Mouse (Mus musculus) retina, adult 2 months (tissue): ENCODE results near the gene Rfng.
"Not testable (repeated sequence)": the region's sequence is repeated elsewhere in the genome, so short reads cannot be mapped to it uniquely, and the experiment has no call there.

Experiments
- DNase-seq: peaks from one replicate; pipeline ENCODE4 v3.0.0-alpha.2; 2012; ENCODE audit warnings: low read depth, low spot score

Gene Rfng

DNA sequence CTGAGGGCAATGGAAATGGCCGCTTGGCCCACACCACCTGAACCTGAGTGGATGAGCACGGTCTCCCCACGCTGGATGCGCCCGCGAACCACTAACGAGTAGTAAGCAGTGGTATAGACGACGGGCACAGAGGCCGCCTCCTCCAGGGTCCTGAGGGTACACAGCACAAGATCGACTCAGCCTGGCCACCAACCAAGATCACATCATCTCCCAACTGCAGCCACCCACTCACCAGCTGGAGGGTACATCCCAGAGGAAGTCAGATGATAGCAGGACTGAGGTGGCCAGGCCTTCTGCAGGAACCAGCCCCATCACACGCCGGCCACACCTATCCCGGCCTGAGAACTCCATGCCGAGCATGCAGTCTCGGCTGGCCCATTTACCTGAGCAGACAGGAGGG, 28.1 kb upstream of the Rfng start:
- no peak for DNase-seq

DNA sequence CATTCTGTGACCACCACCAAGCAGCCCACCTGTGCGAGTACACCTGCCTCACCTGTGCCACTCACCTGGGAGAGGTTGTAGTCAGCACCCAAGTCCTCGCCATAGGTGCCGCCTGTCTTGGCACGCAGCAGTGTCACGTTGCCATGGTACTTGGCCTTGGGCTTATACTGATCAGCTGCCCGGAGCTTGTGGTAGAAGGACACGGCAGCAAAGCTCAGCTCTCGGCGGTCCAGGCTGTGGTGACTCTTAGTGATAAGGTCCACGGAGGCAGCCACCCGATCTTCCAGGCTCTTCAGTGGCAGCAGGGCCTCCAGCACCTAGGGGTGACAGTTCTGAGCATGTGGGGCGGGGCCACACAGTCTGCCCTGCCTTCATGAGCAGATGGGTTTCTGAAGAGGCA, 24.0 kb upstream of the Rfng start:
- DNase-seq = no peak

DNA sequence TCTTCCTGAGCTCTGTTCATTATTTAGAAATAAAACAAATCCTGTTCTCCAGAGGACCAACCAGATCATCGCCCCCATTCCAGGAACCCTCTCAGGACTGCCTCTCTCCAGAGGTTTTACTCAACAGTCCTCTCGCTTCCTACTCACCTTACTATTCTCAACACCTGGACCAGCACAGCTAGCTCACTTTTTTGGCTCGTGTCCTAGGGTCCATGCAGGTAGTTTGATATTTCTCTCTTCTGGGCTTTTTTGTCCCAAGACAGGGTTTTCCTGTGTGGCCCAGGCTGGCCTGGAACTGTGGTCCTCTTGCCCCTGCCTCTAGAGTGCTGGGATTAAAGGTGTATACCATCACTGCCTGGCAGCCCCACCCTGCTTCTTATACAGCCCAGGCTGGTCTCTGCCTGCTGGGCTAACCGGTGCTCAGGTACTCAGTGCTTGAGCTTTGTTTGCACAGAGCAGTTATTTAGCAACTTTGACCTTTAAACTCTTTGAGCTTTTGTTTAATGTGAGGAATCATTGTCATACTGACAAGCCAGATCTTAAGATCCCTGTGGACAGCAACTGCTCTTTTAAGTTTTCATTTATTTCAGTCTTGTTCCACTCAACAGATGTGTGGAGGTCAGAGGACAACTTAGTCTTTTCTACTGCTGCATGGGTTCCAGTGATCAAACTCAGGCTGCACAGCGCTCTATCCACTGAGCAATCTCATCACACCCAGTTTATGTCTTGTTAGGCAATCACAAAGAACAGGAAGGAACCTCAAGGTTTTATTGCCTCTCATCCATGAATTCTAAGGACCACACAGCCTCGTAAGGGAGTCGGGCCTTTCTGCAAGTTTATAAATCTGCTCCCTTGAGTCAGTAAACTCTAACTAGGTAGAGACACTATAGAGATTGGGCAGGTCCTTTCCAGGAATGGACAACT, 21.6 kb upstream of the Rfng start:
- DNase-seq = no peak

DNA sequence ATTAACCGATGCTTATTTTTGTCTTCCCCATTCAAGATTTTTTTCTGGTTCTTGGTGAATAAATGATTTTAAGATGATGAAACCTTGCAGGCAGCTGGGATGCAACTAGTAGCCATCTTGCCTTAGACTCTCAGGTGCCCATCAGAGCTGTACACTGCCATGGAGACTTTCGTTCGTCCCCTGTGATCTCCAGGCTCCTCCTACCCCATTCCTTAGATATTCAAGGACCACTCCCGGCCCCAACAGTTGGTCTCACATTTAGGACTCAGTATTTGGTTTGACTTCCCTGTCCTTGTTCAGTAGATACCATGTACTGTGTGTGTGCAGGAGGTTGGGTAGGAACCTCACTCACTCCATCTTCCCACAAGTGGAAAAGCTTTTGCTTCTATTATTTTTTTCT, 20.8 kb upstream of the Rfng start:
- DNase-seq = no peak

DNA sequence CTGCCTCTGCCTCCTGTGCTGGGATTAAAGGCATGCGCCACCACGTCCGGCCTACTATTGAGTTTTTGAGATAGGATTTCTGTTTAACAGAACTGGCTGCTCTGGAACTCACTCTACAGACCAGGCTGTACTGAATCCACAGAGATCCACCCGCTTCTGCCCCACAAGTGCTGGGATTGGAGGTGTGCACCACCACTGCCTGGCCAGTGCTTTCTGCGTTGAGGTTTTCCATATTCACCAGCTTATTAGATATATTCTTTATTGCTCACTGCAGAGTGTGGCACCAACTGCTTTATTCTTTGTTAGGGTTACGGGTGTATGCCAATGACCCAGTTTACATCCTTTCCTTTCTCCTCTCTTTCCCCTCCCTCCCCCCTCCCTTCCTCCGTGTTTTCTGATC, 20.3 kb upstream of the Rfng start:
- DNase-seq = no peak

DNA sequence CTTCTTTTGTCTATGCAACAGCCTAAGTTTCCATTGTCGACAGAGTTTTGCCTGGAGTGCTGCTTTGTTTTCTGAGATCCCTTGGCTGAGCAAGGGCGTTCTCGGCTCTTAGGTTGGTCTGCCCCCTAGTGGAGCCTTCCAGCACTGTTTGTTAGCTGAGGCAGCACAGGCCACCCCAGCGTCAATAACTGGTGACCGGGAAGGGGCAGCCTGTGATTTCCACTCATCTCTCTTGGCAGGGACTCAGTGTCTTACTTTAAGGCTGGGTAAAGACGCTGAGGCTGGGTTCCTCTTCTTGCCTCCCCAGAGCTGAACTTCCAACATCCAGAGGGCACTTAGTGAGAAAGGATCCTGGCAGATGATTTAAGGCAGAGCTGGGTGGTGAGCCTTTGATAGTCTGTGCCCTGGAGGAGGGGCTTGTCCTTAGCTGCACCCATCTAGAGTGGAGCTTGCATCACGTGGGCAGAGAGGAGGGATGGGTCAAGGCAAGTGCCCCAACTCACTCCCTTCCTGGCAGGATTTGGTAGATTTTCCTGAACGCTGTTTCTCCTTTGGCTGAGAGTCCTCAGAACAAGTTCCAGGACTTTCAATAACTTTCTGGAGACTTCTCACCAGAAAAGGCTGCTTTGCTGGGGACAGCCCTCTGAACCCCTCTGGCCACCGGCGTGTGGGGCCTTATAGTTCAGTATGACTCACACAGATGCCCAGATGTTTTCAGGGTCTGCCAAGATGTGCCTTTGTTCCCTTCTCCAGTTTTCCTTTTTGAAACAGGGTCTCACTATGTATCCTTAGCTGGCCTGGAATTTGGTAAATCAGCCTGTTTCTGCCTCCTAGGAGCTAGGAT, 16.3 kb upstream of the Rfng start:
- DNase-seq = peak; percentile 67

DNA sequence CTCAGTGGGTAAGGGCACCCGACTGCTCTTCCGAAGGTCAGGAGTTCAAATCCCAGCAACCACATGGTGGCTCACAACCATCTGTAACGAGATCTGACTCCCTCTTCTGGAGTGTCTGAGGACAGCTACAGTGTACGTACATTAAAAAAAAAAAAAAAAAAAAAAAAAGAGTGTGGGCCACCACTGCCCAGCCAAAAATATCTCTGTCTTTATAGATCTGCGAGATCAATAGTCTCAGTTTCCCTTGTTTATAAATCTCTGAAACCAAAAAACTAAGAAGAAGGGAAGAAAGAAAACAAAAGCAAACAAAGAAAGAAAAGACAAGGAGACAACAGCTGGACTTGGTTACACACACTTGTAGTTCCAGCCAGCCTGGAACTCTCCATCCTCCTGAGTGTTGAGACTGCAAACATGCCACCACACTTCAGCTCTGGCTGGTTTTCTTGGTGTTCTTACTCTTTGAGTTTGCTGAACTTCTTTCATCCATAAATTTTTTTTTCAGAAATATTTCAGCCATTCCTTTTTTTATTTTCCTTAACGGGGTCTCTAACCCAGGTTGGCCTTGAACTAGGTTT, 15.4 kb upstream of the Rfng start:
- DNase-seq = no peak

DNA sequence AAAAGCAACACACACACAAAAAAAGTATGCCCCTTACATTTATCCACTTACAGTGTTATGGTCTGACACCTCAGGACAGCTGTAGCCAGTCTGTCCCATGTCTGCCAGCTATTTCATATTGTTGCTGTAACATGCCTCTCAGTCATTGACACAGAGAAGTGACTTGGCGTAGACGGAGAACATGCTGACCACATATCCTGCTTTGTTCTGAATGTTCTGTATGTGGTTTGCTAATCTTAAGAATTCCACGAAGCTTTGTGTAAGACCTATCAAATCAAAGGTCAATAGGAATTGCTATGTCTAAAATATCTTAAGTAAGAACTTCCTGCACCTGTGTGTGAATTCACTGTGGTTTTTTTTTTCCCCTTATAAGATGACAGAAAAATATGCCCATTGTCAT, 14.2 kb upstream of the Rfng start:
- DNase-seq = no peak

DNA sequence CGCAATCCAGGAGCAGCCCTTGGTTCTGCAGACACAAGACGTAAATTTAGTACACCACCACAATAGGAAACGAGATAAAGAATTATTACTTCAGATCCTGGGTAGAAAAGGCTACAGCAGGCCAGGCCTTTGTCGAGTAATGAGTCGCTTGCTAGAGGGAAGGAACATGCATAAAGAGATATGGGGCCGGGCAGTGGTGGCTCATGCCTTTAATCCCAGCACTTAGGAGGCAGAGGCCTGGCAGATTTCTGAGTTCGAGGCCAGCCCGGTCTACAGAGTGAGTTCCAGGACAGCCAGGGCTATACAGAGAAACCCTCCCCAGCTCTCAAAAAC, 12.6 kb upstream of the Rfng start:
- DNase-seq = no peak

DNA sequence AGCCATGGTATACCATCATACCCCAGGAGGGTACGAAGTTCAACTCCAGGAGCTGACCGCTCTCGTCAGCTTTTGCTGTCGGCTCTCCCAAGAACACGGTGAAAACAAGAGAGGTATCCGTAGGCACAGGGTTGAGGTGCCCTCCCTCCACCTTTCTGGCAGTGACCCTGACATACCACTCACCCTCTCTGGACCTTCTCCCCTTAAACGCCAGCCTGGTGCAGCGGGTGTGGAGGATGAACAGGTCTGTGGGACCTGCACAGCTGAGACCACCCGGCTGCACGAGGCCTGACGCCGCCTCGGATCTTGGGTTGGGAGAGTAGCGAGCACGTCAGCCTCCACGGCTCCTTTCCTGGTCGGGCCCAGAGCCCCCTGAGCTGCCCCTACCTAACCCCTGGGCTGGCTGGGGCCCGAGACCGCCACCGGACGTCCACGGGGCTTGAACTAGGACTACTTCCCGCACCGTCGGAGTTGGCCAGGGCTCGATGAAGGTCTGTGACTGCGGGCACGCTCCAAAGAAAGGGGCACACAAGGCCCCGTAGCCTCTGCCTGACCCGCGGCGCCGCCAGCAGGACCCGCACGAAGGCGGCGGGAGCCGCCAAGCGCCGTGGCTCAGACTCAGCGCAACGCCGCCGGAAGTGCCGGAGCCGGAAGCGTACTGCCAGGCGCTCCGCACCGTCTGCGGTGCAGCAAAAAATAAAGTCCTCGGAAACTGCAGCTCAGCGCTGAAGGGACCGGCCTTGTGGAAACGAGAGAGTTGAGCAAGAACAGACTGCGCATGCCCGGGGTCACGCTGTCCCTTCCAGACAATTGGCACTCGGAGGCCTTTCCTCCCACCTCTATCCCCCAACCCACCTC, 12.0 kb upstream of the Rfng start, which contains the start of gene Dus1l:
TSS of gene Dus1l (minus strand) at position 648 of the 858 bp plus-strand sequence.
- peak; percentile 94 for DNase-seq

DNA sequence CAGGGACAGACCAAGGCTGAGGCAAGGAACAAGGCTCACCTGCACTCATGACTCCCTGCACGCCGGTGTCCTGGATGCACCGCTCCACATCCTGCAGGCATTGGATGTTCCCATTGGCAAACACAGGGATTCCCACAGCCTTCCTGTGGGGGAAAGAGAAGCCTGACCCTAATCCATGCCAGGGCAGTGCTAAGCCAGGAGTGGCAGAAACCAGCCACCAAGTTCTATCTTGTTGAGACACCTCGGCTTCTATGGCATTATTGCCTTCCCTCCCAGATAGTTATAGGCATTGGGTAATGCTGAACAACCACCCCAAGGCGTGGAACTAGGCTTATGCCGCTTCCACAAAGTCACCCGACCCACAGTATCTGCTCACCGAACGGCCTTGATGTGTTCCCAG, 8.6 kb upstream of the Rfng start:
- no peak for DNase-seq

DNA sequence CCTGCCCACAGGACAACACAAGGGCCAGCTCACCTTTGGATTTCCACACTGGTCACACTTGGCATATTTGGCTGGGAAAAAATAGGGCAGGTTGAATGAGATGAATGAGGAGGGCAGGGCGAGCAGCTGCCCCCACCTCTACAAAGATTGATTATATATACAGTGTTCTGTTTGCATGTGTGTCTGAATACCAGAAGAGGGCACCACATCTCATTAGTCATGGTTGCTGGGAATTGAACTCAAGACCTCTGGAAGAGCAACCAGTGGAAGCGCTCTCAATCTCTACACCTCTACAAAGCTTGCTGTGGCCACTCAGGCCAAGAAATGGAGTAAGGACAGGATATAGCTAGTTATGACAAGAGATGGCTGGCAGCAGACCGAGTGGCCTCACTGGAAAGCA, 5.8 kb upstream of the Rfng start:
- no peak for DNase-seq

DNA sequence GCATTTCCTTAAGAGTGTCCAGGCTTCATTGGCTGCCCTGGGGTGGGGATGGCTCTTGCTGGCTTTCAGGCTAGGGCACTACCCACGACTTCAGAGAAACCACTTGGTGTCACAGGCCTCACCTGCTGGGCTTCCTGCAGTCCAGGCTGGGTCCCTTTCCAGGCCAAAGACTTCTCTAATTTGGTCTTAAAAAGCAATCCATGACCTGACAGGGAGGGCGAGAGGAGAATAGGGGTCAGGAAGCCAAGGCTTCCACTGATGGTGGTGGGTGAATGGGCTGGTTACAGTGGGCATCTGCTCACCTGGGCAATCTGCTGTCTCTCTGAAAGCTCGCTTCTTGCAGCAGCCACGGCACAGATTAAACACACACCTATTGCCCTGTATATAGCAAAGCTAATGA, 5.3 kb upstream of the Rfng start:
- no peak for DNase-seq

DNA sequence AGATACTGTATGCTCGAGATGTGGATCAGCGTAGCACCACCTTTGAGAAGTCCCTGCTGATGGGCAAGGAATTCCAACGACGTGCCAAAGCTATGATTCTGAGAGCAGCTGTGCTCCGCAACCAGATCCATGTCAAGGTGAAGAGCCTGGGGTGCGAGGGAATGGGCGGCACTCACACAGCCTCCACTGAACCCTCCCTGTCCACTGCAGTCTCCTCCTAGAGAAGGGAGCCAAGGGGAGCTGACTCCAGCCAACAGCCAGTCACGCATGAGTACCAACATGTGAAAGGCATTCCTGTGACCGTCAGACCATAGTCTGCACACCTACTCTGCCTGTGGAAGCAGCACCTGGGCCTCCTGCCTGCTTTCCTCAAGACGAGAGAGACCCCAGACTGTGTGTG, 4.5 kb upstream of the Rfng start:
- not testable (repeated sequence) for DNase-seq

DNA sequence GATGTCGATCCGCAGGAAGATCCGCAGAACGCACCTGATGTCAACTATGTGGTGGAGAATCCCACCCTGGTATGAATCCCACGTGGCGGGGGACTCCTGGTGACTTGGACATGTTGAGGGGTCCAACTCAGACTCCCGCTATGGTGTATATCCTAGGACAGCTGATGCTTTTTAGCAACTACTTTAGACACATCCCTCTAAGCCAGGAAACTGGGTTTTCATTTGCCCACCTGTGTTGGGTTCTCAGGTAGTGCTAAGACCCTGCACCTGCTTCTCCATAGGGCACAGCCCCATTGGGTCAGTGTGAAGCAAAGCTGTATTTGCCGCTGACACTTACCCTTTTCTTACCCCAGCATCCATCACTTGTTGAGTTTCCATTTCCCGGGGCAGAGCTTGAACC, 1.1 kb upstream of the Rfng start:
- DNase-seq = no peak

DNA sequence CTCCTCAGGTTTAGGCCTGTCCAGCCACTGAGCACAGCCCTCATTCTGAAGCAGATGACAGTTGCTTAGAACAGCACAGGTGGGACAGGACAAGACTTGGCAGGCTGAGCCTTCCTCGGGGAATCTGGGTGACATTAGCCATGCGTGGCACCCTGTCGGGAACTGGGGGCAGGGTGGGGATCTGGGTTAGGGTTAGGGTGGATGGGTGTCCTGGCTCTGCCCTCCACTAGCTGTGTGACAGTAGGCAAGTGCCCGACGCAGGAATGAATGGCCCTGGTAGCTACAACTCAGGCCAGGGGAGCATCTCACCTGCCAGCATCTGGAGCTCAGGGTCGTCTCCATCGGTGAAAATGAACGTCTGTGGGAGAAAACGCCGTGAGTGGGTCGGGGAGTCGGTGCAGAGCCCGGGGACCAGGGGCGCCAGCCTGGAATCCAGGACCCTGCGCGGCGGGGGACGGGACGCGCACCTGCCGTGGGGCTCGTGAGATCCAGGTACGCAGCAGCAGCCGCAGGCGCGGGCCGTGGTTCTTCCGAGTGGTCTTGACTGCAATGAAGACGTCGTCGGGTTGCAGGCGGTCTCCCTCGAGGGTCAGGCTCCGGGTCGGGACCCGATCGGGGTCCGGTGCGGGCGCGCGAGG, 462 bp downstream of the Rfng start:
- no peak for DNase-seq

DNA sequence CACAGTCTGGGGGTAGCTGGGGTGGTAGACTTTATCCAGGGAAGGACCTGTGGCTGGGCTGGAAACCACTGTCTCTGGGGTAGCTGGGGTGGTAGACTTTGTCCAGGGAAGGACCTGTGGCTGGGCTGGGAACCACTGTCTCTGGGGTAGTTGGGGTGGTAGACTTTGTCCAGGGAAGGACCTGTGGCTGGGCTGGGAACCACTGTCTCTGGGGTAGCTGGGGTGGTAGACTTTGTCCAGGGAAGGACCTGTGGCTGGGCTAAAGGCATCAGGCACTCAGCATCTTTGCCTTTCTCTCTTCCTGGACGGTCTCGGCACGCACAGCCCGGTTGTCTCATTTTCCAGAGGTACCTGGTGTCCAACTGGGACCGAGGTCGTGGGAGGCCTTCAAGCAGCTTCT, 2.6 kb downstream of the Rfng start:
- not testable (repeated sequence) for DNase-seq

DNA sequence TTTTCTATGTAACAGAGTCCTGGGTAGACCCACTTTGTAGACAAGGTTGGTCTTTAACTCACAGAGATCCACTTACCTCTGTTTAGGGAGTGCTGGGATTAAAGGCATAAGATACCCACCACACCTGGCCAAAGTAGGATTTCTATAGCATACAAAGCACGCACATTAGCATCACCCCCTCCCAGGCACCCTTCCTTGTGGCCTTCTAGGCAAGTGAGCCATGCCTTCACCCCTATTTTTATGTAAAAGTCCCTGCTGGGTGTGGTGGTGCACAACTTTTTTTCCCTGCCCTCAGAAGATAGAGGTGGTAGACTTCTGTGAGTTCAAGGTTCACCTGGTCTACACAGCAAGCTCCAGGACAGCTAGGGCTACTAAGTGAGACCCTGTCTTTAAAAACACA, 4.1 kb downstream of the Rfng start:
- no peak for DNase-seq

DNA sequence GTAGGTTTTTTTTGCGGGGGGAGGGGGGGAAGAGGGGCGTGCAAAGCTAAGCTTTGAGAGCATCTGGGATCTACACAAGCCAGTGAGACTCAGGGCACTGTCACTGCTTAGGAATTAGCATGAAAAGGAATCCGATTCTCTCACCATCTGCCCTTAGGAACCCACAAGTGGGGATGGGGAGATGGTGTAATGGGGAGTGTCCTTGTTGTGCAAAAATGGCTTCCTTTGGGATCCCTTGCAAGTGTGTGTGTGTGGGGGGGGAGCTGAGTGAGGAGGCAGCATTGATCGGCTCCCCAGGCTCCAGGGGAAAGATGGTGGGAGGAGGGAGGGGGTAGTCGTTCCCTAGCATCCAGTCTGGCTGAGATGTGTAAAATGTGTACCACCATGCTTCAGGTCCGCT, 6.9 kb downstream of the Rfng start:
- DNase-seq = no peak

DNA sequence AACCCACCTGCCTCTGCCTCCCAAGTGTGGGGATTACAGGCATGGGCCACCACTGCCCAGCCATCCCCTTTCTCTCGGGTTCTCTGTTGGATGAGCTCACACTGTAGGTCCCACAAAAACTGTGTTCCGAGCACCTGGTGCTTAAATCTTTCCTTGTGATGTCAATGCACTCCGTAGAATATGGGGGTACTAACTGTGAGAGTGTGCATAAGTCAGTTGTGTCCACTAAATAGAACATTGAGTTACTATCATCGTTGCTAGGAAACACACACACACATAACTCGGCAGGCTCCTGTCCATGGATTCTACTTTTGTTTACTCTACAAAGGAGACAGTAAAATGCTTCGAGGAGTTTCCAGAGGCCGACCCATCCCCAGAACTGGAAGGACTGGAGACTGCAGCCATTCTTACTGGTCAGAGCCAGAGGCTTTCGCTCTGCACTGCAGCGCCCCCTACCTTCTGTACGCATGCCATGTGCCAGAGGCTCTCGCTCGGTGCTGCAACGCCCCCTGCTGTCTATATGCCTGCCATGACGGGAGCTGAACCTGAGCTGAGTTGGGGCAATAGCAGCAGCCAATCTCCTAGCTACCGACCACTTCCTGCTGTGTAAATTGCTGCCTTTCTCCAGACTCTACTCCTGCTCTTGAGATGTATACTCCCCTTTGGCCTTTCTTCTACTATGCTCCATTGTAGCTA, 8.1 kb downstream of the Rfng start:
- DNase-seq = peak; percentile 62
